Mouse (Mus musculus) heart, embryonic 11.5 days (tissue): ENCODE data around the gene Trafd1. TPM values are rescaled to one million over a fixed set of nuclear protein-coding genes. Genes with fewer than 3 reads are reported as not detected.
"Not testable (repeated sequence)": the region's sequence is repeated elsewhere in the genome, so short reads cannot be mapped to it uniquely, and the experiment has no call there.

Source experiments
- ATAC-seq: fragments of 200-750 bp; cut with Nextera tagmentation; replicated peaks from 2 replicates; pipeline ENCODE4 v1.8.0; 2017; ENCODE audit warnings: moderate library complexity; ENCODE audit not compliant: insufficient number of reproducible peaks, low FRiP score, low TSS enrichment
- H3K27ac ChIP-seq: fragments of 300-500 bp; sonication (generic); 2 replicates; pipeline ENCODE4 v1.5.1; 2014; ENCODE audit warnings: mild to moderate bottlenecking, low read depth, low read length
- H3K27me3 ChIP-seq: fragments of 300-500 bp; sonication (generic); 2 replicates; pipeline ENCODE4 v1.6.1; 2014; ENCODE audit warnings: mild to moderate bottlenecking, low read length, mixed read lengths; ENCODE audit not compliant: control insufficient read depth, insufficient read depth
- H3K36me3 ChIP-seq: fragments of 300-500 bp; sonication (generic); 2 replicates; pipeline ENCODE4 v1.6.1; 2014; ENCODE audit warnings: mild to moderate bottlenecking, low read length, moderate library complexity, mixed read lengths; ENCODE audit not compliant: control insufficient read depth, insufficient read depth
- H3K4me1 ChIP-seq: fragments of 300-500 bp; sonication (generic); 2 replicates; pipeline ENCODE4 v1.6.1; 2014; ENCODE audit warnings: low read length; ENCODE audit not compliant: control insufficient read depth, insufficient read depth
- H3K4me2 ChIP-seq: fragments of 300-500 bp; sonication (generic); 2 replicates; pipeline ENCODE4 v1.6.1; 2014; ENCODE audit warnings: mild to moderate bottlenecking, moderate library complexity
- H3K4me3 ChIP-seq: fragments of 300-500 bp; sonication (generic); 2 replicates; pipeline ENCODE4 v1.5.1; 2014; ENCODE audit warnings: low read depth, low read length
- H3K9ac ChIP-seq: fragments of 300-500 bp; sonication (generic); 2 replicates; pipeline ENCODE4 v1.6.1; 2014; ENCODE audit warnings: mild to moderate bottlenecking, low read depth, low read length, moderate library complexity
- H3K9me3 ChIP-seq: fragments of 300-500 bp; sonication (generic); replicated peaks from 2 replicates; pipeline ENCODE4 v1.6.1; 2016; ENCODE audit warnings: low read length; ENCODE audit not compliant: control insufficient read depth
- WGBS: fragments of 180-500 bp; shearing (Covaris S2); extraction: QIAGEN DNeasy Blood & Tissue Kit; methylation state at CpG from one replicate; pipeline ENCODE4 v1.1.7; 2014; ENCODE audit not compliant: insufficient replicate concordance; 5-methylcytosine and 5-hydroxymethylcytosine counted together
- polyA plus RNA-seq: library from polyadenylated mRNA; unstranded; fragments of >200 nt; fragmentation: Nextera tagmentation; extraction: Ambion mirVana; gene quantifications from 2 replicates; pipeline ENCODE4 v1.2.1, GENCODE M21; 2014

The Trafd1 gene
- polyA plus RNA-seq, 1 experiment from 2014 or later: 60.6 TPM

DNA sequence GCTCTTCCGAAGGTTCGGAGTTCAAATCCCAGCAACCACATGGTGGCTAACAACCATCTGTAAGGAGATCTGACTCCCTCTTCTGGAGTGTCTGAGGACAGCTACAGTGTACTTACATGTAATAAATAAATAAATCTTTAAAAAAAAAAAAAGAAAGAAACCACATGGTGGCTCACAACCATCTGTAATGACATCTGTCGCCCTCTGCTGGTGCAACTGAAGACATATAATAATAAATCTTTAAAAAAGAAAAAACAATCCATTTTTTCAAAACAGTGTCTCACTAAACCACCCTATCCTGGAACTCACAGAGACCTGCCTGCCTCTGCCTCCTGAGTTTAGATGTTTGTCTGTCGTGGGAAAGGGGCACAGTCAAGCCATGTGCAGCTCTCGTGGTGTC is 8.5 kb downstream of the Trafd1 start:
- H3K27me3 ChIP-seq, H3K9ac ChIP-seq, H3K27ac ChIP-seq, H3K9me3 ChIP-seq, H3K4me1 ChIP-seq, H3K4me2 ChIP-seq, ATAC-seq, H3K4me3 ChIP-seq: not testable (repeated sequence)
- WGBS: 72% methylated on average over 5 of the region's 5 CpGs
- peaks cover 59% of the 10 kb centered on the region for H3K36me3 ChIP-seq

- Histone ChIP-seq H3K9ac (no peak overlapping the region), H3K9me3 (no peaks in the 10 kb centered on the region), H3K4me3 (no peak overlapping the region), H3K27me3 (no peaks in the 10 kb centered on the region), H3K4me2 (no peak overlapping the region), H3K36me3 (peaks cover 49% of the 10 kb centered on the region), H3K4me1 (no peaks in the 10 kb centered on the region), H3K27ac (no peak overlapping the region)
- no peak for ATAC-seq
- 92% methylated on average over 3 of the region's 3 CpGs for WGBS
Observed at GRCm38 (mm10) chr5:121374790-121375189, 10.6 kb downstream of the Trafd1 start.

DNA sequence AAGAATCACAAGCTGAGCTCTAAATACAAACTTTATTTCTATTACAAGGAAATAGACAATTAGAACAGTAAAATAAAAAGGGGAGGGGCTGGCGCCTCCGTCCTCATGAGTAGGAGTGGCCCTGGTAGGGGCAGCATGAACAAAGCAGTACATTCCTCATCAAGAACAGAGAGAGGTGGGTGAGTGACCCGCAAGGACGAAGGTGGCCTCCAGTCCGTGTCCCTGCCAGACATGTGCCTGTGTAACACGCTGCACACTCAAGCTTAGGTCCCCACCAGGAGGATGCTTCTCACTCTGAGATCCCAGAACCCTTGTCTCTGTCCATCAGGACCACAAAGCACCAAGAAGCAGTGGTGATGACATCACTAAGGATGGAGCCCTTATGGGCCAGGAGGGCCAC is 13.7 kb downstream of the Trafd1 start:
- no peak overlapping the region for H3K9ac ChIP-seq
- H3K4me3 ChIP-seq: no peak overlapping the region
- ATAC-seq: no peak
- WGBS: 89% methylated on average over 6 of the region's 6 CpGs
- no peak overlapping the region for H3K27ac ChIP-seq
- no peak overlapping the region for H3K4me2 ChIP-seq
- H3K4me1 ChIP-seq: peaks cover 2% of the 10 kb centered on the region; the same call in 1 of the 2 replicates
- peaks cover 46% of the 10 kb centered on the region for H3K36me3 ChIP-seq
- no peaks in the 10 kb centered on the region for H3K27me3 ChIP-seq
- H3K9me3 ChIP-seq: no peaks in the 10 kb centered on the region

- H3K9me3 ChIP-seq: no peaks in the 10 kb centered on the region
- no peaks in the 10 kb centered on the region for H3K27me3 ChIP-seq
- no peak overlapping the region for H3K9ac ChIP-seq
- H3K36me3 ChIP-seq: peaks cover 44% of the 10 kb centered on the region
- ATAC-seq: no peak
- H3K4me3 ChIP-seq: no peak overlapping the region
- H3K27ac ChIP-seq: no peak overlapping the region
- peaks cover 2% of the 10 kb centered on the region; the same call in 1 of the 2 replicates for H3K4me1 ChIP-seq
- WGBS: 87% methylated on average over 4 of the region's 4 CpGs
- H3K4me2 ChIP-seq: no peak overlapping the region
Observed at GRCm38 (mm10) chr5:121367255-121367654, 18.2 kb downstream of the Trafd1 start.

GRCm38 (mm10) chr5:121366449-121367225 is 18.8 kb downstream of the Trafd1 start:
- WGBS: 83% methylated on average over 16 of the region's 16 CpGs
- H3K27me3 ChIP-seq: no peaks in the 10 kb centered on the region
- H3K4me3 ChIP-seq: no peak overlapping the region
- peaks cover 44% of the 10 kb centered on the region for H3K36me3 ChIP-seq
- no peak for ATAC-seq
- H3K27ac ChIP-seq: no peak overlapping the region
- H3K4me1 ChIP-seq: peaks cover 2% of the 10 kb centered on the region; the same call in 1 of the 2 replicates
- no peak overlapping the region for H3K9ac ChIP-seq
- no peak overlapping the region for H3K4me2 ChIP-seq
- H3K9me3 ChIP-seq: no peaks in the 10 kb centered on the region

- no peak for ATAC-seq
- H3K9me3 ChIP-seq: no peaks in the 10 kb centered on the region
- 87% methylated on average over 7 of the region's 7 CpGs for WGBS
- H3K9ac ChIP-seq: no peak overlapping the region
- peaks cover 10% of the 10 kb centered on the region for H3K4me1 ChIP-seq
- H3K27me3 ChIP-seq: no peaks in the 10 kb centered on the region
- no peak overlapping the region for H3K4me2 ChIP-seq
- H3K4me3 ChIP-seq: no peak overlapping the region
- peaks cover 52% of the 10 kb centered on the region for H3K36me3 ChIP-seq
- H3K27ac ChIP-seq: no peak overlapping the region
Observed at GRCm38 (mm10) chr5:121363441-121363840, 22.0 kb downstream of the Trafd1 start.

- H3K27me3 ChIP-seq: no peaks in the 10 kb centered on the region
- H3K27ac ChIP-seq: no peak overlapping the region
- no peak for ATAC-seq
- H3K9me3 ChIP-seq: no peaks in the 10 kb centered on the region
- H3K4me2 ChIP-seq: no peak overlapping the region
- peaks cover 9% of the 10 kb centered on the region for H3K4me1 ChIP-seq
- H3K9ac ChIP-seq: no peak overlapping the region
- peaks cover 46% of the 10 kb centered on the region for H3K36me3 ChIP-seq
- 77% methylated on average over 5 of the region's 5 CpGs for WGBS
- no peak overlapping the region for H3K4me3 ChIP-seq
Observed at GRCm38 (mm10) chr5:121361696-121362095, 23.7 kb downstream of the Trafd1 start.

GRCm38 (mm10) chr5:121359229-121359628 is 26.2 kb downstream of the Trafd1 start:
- Histone ChIP-seq H3K27ac (no peak overlapping the region), H3K9me3 (no peaks in the 10 kb centered on the region), H3K4me2 (no peak overlapping the region), H3K4me3 (no peak overlapping the region), H3K36me3 (peaks cover 42% of the 10 kb centered on the region), H3K4me1 (peaks cover 9% of the 10 kb centered on the region), H3K27me3 (no peaks in the 10 kb centered on the region), H3K9ac (0 out of 2 replicates have a peak overlapping the region, but pooled peaks have one; percentile 2)
- ATAC-seq: no peak
- WGBS: 37% methylated on average over 9 of the region's 9 CpGs

DNA sequence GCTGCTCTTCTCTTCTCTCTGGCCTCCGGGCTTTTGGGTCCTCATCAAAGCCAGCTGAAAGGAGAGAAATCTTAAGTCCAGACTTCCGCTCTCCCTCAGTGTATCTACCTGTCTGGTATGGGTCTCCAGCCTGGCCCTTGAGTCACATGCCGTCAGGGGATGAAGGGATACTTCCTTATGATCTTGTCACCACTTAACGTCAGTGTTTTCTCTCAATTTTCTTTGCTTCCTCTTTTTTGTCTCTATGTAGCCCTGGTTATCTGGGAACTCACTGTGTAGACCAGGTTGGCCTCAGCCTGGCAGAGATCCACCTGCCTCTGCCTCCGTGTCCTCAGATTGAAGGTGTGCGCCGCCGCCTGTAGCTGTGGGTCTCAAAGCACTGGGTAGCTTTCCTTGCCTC is 41.4 kb downstream of the Trafd1 start:
- no peak overlapping the region for H3K27ac ChIP-seq
- H3K9me3 ChIP-seq: no peaks in the 10 kb centered on the region
- H3K9ac ChIP-seq: no peak overlapping the region
- WGBS: 95% methylated on average over 8 of the region's 8 CpGs
- H3K4me2 ChIP-seq: no peak overlapping the region
- H3K4me1 ChIP-seq: 0 out of 2 replicates have a peak, but pooled peaks cover 5% of the 10 kb centered on the region
- H3K4me3 ChIP-seq: no peak overlapping the region
- no peaks in the 10 kb centered on the region for H3K27me3 ChIP-seq
- peaks cover 39% of the 10 kb centered on the region for H3K36me3 ChIP-seq
- no peak for ATAC-seq
